Mouse (Mus musculus) liver, embryonic 11.5 days (tissue): ENCODE measurements around the gene Otulinl. TPM values are rescaled to one million over a fixed set of nuclear protein-coding genes. Genes with fewer than 3 reads are reported as not detected.

Source experiments
- ATAC-seq: fragments of 200-750 bp; cut with Nextera tagmentation; replicated peaks from 2 replicates; pipeline ENCODE4 v1.8.0; 2017; ENCODE audit warnings: moderate number of reproducible peaks, mild to moderate bottlenecking, moderate TSS enrichment, moderate library complexity; ENCODE audit not compliant: low FRiP score
- DNase-seq: peaks from one replicate; pipeline ENCODE4 v3.0.0-alpha.2; 2017; ENCODE audit warnings: low spot score
- H3K27ac ChIP-seq: fragments of 300-500 bp; sonication (generic); 2 replicates; pipeline ENCODE4 v1.5.1; 2014; ENCODE audit warnings: mild to moderate bottlenecking, low read depth, low read length, control low read depth
- H3K27me3 ChIP-seq: fragments of 300-500 bp; sonication (generic); replicated peaks from 2 replicates; pipeline ENCODE4 v1.6.1; 2014; ENCODE audit warnings: low read length, mixed read lengths; ENCODE audit not compliant: control insufficient read depth, insufficient read depth
- H3K36me3 ChIP-seq: fragments of 300-500 bp; sonication (generic); 2 replicates; pipeline ENCODE4 v1.6.1; 2014; ENCODE audit warnings: mild to moderate bottlenecking, low read length, moderate library complexity, mixed read lengths; ENCODE audit not compliant: control insufficient read depth, insufficient read depth
- H3K4me1 ChIP-seq: fragments of 300-500 bp; sonication (generic); replicated peaks from 2 replicates; pipeline ENCODE4 v1.6.1; 2014; ENCODE audit warnings: low read length, mixed read lengths; ENCODE audit not compliant: control insufficient read depth, insufficient read depth
- H3K4me2 ChIP-seq: fragments of 300-500 bp; sonication (generic); 2 replicates; pipeline ENCODE4 v1.6.1; 2014; ENCODE audit warnings: mild to moderate bottlenecking, control low read depth, moderate library complexity
- H3K4me3 ChIP-seq: fragments of 300-500 bp; sonication (generic); 2 replicates; pipeline ENCODE4 v1.5.1; 2014; ENCODE audit warnings: low read depth, low read length, control low read depth
- H3K9ac ChIP-seq: fragments of 300-500 bp; sonication (generic); 2 replicates; pipeline ENCODE4 v1.6.1; 2014; ENCODE audit warnings: low read depth, low read length, control low read depth
- H3K9me3 ChIP-seq: fragments of 300-500 bp; sonication (generic); 2 replicates; pipeline ENCODE4 v1.6.1; 2016; ENCODE audit warnings: low read length, inconsistent platforms, mixed read lengths; ENCODE audit not compliant: control insufficient read depth
- WGBS: fragments of 180-500 bp; shearing (Covaris S2); extraction: QIAGEN DNeasy Blood & Tissue Kit; methylation state at CpG from one replicate; pipeline ENCODE4 v1.1.7; 2014; 5-methylcytosine and 5-hydroxymethylcytosine counted together
- polyA plus RNA-seq: library from polyadenylated mRNA; unstranded; fragments of >200 nt; fragmentation: Nextera tagmentation; extraction: Ambion mirVana; gene quantifications from 2 replicates; pipeline ENCODE4 v1.2.1, GENCODE M21; 2014

The Otulinl gene
- polyA plus RNA-seq, 1 experiment from 2014 or later: 14.7 TPM

- DNase-seq: no peak
- WGBS: 82% methylated on average over 9 of the region's 9 CpGs
These were observed 29.3 kb upstream of the Otulinl start for GRCm38 (mm10) chr15:27710698-27711097.

DNA sequence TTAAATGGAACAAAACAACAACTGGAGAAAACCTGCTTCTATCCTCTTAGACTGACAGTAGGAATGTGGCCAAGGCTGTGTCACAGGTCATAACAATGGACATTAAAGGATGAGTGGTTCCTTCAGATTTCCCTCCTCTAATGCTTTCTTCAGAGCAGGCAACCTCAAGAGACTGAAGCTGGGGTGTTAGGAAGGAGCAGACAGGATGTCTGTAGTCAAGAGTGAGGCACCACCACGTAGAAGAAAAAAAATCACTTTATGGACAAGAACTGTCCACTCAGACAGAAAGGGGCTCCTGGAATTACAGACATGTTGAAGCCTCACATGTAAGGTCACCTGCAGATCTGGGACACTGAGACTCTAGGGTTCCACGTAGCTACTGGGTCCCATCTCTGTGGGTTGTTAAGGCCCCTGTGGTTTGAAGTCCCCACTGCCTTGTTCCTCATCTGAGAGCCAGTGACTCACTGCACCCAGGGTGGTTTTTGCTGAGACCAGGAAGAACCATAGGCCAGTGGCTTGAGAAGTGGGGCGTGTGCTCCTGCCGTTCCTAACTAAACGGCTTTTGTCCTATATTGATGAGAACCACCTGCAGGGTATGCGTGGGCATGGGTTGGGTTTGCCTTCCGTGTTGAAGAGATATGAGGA is 27.7 kb upstream of the Otulinl start:
- Histone ChIP-seq H3K9ac (no peak overlapping the region), H3K27ac (no peak overlapping the region), H3K36me3 (no peaks in the 10 kb centered on the region), H3K4me3 (no peak overlapping the region), H3K4me2 (no peak overlapping the region), H3K4me1 (no peaks in the 10 kb centered on the region), H3K27me3 (no peaks in the 10 kb centered on the region), H3K9me3 (no peaks in the 10 kb centered on the region)
- ATAC-seq: no peak
- no peak for DNase-seq
- 57% methylated on average over 7 of the region's 7 CpGs for WGBS

More at GRCm38 (mm10) chr15:27710698-27711097, 29.3 kb upstream of the Otulinl start:
- Histone ChIP-seq H3K4me3 (no peak overlapping the region), H3K27ac (no peak overlapping the region), H3K36me3 (no peaks in the 10 kb centered on the region), H3K9ac (no peak overlapping the region), H3K9me3 (no peaks in the 10 kb centered on the region), H3K27me3 (no peaks in the 10 kb centered on the region), H3K4me1 (no peaks in the 10 kb centered on the region), H3K4me2 (no peak overlapping the region)
- ATAC-seq: no peak

DNA sequence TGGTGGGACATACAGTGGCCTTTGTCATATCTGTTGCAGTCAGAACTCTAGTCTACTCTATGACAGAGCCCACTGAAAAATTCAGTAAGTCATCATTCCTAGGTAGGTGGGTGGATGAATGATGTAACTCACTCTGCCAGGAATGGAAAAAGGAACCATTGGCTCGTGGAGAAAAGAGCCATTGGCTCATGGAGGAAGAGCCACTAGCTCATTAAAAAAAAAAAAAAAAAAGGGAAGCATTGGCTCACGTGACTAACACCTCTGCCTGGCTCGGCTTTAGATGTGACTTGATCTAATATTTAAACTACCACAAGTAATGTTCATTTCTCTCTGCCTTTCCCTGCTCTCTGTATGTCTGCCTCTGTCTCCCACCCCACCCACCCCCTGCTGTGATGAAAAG is 27.1 kb upstream of the Otulinl start:
- H3K27ac ChIP-seq: no peak overlapping the region
- ATAC-seq: no peak
- no peak overlapping the region for H3K4me3 ChIP-seq
- no peak for DNase-seq
- H3K27me3 ChIP-seq: no peaks in the 10 kb centered on the region
- no peaks in the 10 kb centered on the region for H3K9me3 ChIP-seq
- 32% methylated on average over 3 of the region's 3 CpGs for WGBS
- H3K36me3 ChIP-seq: no peaks in the 10 kb centered on the region
- H3K9ac ChIP-seq: no peak overlapping the region
- H3K4me2 ChIP-seq: no peak overlapping the region
- H3K4me1 ChIP-seq: no peaks in the 10 kb centered on the region

- Histone ChIP-seq H3K4me2 (peak overlapping the region; percentile 25; the same call in 1 of the 2 replicates), H3K27ac (peak overlapping the region; percentile 62), H3K9ac (no peak overlapping the region), H3K4me1 (peaks cover 6% of the 10 kb centered on the region), H3K9me3 (no peaks in the 10 kb centered on the region), H3K36me3 (no peaks in the 10 kb centered on the region), H3K27me3 (no peaks in the 10 kb centered on the region), H3K4me3 (no peak overlapping the region)
- ATAC-seq: no peak
- WGBS: 11% methylated on average over 1 of the region's 1 CpGs
- DNase-seq: no peak
These were observed 21.6 kb upstream of the Otulinl start for GRCm38 (mm10) chr15:27702972-27703313.

DNA sequence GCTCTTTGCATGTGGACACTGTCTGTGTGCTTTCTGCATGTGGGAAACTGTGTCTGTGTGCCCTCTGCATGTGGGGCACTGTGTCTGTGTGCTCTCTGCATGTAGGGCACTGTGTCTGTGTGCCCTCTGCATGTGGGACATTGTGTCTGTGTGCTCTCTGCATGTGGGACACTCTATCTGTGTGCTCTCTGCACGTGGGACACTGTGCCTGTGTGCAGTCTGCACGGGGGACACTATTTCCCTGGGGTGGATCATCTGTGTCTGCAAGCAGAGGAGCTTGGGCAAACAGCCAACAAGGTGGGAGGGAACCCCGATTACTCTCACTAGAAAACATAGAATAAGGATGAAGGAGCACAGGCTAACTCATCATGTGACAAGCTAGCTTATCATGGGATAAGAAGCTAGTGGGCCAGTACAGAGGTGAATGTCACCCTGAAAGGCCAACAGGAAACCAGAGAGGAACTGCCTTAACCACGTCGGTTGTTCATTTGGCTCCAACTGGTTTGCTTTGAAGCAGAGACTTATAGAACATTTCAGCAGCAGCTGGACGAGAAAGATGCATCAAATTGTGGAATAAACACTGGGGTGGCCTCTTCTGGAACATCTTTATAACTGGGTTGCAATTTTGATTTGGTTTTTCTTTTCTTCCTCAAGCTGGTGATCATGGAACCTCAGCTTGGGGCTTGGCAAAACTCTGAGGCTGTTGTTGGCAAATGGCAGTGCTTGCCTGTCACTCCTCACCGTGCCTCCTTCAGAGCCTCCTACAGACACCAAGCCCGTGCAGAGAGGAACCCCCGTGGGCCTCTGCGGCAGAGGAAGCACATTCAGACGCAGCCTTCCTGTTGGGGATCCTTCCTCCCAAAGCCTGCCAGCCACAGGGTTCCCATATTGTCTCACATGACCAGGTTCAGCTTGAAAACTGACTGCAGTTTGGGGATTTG is 20.9 kb upstream of the Otulinl start:
- WGBS: 18% methylated on average over 11 of the region's 11 CpGs
- peak overlapping the region; percentile 62 for H3K27ac ChIP-seq
- ATAC-seq: peak; percentile 36; the same call in 1 of the 2 replicates
- no peaks in the 10 kb centered on the region for H3K9me3 ChIP-seq
- H3K4me3 ChIP-seq: no peak overlapping the region
- H3K27me3 ChIP-seq: no peaks in the 10 kb centered on the region
- no peak for DNase-seq
- no peaks in the 10 kb centered on the region for H3K36me3 ChIP-seq
- H3K4me2 ChIP-seq: peak overlapping the region; percentile 25; the same call in 1 of the 2 replicates
- H3K9ac ChIP-seq: no peak overlapping the region
- H3K4me1 ChIP-seq: peaks cover 6% of the 10 kb centered on the region

DNA sequence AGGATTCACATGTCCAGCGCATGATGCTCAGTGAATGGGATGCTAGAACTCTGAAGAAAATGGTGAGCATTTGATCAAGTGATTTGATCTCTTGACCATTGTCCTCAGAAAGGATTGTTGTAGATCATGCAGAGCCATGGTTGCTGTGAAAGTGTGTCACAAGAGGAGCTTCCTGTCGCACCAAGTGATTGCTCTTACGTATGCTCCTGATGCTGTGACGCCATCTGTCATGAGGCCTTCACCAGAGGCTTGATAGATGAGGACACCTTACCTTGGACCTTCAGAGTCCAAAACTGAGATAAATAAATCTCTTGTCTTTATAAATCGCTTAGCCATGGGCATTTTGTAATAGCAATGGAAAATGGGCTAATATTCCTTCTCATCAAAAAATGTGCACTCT is 16.3 kb upstream of the Otulinl start:
- ATAC-seq (no peak), DNase-seq (no peak)
- no peak overlapping the region for H3K4me2 ChIP-seq
- no peak overlapping the region for H3K4me3 ChIP-seq
- H3K9ac ChIP-seq: no peak overlapping the region
- H3K36me3 ChIP-seq: no peaks in the 10 kb centered on the region
- no peak overlapping the region for H3K27ac ChIP-seq
- H3K27me3 ChIP-seq: no peaks in the 10 kb centered on the region
- no peaks in the 10 kb centered on the region for H3K9me3 ChIP-seq
- 88% methylated on average over 5 of the region's 5 CpGs for whole genome bisulfite sequencing
- H3K4me1 ChIP-seq: peaks cover 2% of the 10 kb centered on the region; the same call in 1 of the 2 replicates

DNA sequence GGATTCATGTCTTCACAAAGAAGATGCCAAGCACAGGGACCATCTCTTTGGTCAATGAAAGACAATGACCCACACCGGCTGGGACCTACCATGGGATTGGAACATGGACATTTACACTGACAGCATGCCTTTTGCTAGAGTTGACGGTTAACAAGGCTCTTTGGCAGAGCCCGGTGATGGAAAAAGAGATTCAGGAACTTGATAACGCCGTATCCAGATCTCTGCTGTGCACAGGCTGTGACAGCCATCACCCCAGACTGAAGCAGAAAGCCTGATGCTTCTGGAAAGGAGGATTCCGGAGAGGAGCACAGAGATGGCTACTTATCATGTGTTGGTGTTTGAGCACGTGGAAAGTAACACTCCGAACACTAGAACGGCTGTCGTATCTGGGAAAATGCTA is 11.9 kb upstream of the Otulinl start:
- Histone ChIP-seq H3K36me3 (no peaks in the 10 kb centered on the region), H3K4me2 (no peak overlapping the region), H3K9me3 (no peaks in the 10 kb centered on the region), H3K9ac (no peak overlapping the region), H3K4me1 (no peaks in the 10 kb centered on the region), H3K27ac (no peak overlapping the region), H3K27me3 (no peaks in the 10 kb centered on the region), H3K4me3 (no peak overlapping the region)
- 67% methylated on average over 10 of the region's 10 CpGs for WGBS
- ATAC-seq (no peak), DNase-seq (no peak)

DNA sequence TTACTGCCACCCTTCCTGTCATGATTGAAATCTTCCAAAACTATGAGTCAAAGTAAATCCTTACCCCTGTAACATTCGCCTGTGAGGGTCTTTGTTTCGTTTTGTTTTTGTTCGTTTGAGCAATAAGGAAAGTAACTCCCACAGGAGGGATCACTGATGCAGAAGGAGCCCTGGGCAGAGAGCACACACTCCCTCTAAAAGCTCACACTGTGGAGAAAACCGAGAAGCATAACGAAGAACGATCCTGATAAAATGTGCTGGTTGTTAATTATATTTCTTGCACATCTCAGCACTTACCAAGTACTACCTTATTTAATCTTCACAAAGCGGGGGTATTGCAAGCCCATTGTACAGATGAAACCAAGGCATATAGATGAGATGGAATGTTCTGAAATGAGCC is 10.8 kb upstream of the Otulinl start:
- H3K4me3 ChIP-seq: no peak overlapping the region
- no peaks in the 10 kb centered on the region for H3K27me3 ChIP-seq
- 84% methylated on average over 7 of the region's 7 CpGs for WGBS
- no peak for DNase-seq
- no peak overlapping the region for H3K4me2 ChIP-seq
- H3K4me1 ChIP-seq: no peaks in the 10 kb centered on the region
- H3K9ac ChIP-seq: no peak overlapping the region
- ATAC-seq: no peak
- H3K36me3 ChIP-seq: no peaks in the 10 kb centered on the region
- H3K9me3 ChIP-seq: no peaks in the 10 kb centered on the region
- no peak overlapping the region for H3K27ac ChIP-seq
